Mouse (Mus musculus): ENCODE results near the gene Ulk4. TPM values are rescaled to one million over a fixed set of nuclear protein-coding genes. Genes with fewer than 3 reads are reported as not detected.

Ulk4 gene
- polyA plus RNA-seq, 1 experiment from 2014 or later = 122 TPM

GRCm38 (mm10) chr9:121107101-121107500, 169.9 kb downstream of the Ulk4 start:
- WGBS = 35% methylated on average over 11 of the region's 11 CpGs
- Histone ChIP-seq H3K9me3 (ENCODE audit: low read length) (no peaks in the 10 kb centered on the region), H3K36me3 (ENCODE audit: insufficient read depth, low read length) (no peaks in the 10 kb centered on the region), H3K4me3 (ENCODE audit: low read depth, low read length) (no peak overlapping the region), H3K9ac (replicated peaks; ENCODE audit: low read depth) (no peak overlapping the region), H3K4me1 (ENCODE audit: insufficient read depth, low read depth, low read length) (no peaks in the 10 kb centered on the region), H3K27ac (ENCODE audit: low read length) (no peak overlapping the region), H3K27me3 (replicated peaks; ENCODE audit: insufficient read depth, low read length) (no peaks in the 10 kb centered on the region), H3K4me2 (replicated peaks; ENCODE audit: low read depth, low read length) (no peak overlapping the region)
- no peak for DNase-seq (ENCODE audit: low spot score)
- TF ChIP-seq CTCF (IDR thresholded peaks at IDR 0.05) = no peak
- TF ChIP-seq EP300 (IDR thresholded peaks at IDR 0.05) = no peak
- no peak for ATAC-seq

DNA sequence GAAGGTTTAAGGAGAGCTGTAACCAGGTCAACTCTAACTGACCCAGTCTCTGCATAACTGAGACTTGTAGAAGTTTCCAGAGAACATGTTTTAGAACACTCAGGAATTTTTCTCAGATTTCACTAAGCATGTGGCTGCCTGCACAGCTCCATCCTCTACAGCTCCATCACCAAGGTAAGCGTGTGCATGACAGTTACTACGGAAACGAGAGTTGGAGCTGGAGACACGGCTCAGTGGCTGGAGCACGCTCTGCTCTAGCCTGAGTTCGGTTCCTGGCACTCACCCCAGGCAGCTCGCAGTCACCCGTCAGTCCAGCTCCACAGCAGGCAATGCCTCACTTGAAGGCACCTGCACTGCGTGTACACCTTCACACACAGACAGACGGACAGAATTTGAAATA, 175.5 kb downstream of the Ulk4 start:
- no peak overlapping the region for H3K4me2 ChIP-seq (replicated peaks; ENCODE audit: low read depth, low read length)
- TF ChIP-seq EP300 (IDR thresholded peaks at IDR 0.05) (no peak), CTCF (IDR thresholded peaks at IDR 0.05) (no peak)
- H3K27ac ChIP-seq (ENCODE audit: low read length) = no peak overlapping the region
- no peaks in the 10 kb centered on the region for H3K27me3 ChIP-seq (replicated peaks; ENCODE audit: insufficient read depth, low read length)
- no peaks in the 10 kb centered on the region for H3K4me1 ChIP-seq (ENCODE audit: insufficient read depth, low read depth, low read length)
- H3K4me3 ChIP-seq (ENCODE audit: low read depth, low read length) = no peak overlapping the region
- no peak overlapping the region for H3K9ac ChIP-seq (replicated peaks; ENCODE audit: low read depth)
- no peaks in the 10 kb centered on the region for H3K9me3 ChIP-seq (ENCODE audit: low read length)
- no peaks in the 10 kb centered on the region for H3K36me3 ChIP-seq (ENCODE audit: insufficient read depth, low read length)
- 79% methylated on average over 10 of the region's 10 CpGs for WGBS
- DNase-seq (ENCODE audit: low spot score) (no peak), ATAC-seq (no peak)

DNA sequence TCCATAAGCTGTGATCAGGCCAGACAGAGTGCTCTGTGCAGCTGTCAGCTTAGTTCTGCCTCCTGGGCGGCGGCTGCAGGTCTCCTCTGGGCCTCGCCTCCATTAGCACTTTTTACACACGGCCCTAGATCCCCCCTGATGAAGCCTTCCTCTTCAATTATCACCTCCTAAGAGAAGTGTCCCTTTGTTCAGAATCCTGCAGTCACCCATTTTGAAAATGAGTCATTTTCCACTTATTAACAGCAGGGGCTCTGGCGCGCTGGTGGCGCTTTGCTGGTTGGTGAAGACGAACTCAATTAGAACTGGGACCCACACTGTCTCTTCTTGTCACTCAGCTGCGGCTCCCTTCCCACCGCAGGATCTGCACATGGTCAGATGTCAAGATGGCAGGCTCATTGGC, 177.5 kb downstream of the Ulk4 start:
- H3K9ac ChIP-seq (replicated peaks; ENCODE audit: low read depth) = no peak overlapping the region
- no peaks in the 10 kb centered on the region for H3K4me1 ChIP-seq (ENCODE audit: insufficient read depth, low read depth, low read length)
- H3K27ac ChIP-seq (ENCODE audit: low read length) = no peak overlapping the region
- no peak overlapping the region for H3K4me2 ChIP-seq (replicated peaks; ENCODE audit: low read depth, low read length)
- H3K36me3 ChIP-seq (ENCODE audit: insufficient read depth, low read length) = no peaks in the 10 kb centered on the region
- DNase-seq (ENCODE audit: low spot score) (no peak), ATAC-seq (no peak)
- H3K27me3 ChIP-seq (replicated peaks; ENCODE audit: insufficient read depth, low read length) = no peaks in the 10 kb centered on the region
- 87% methylated on average over 10 of the region's 10 CpGs for WGBS
- no peak overlapping the region for H3K4me3 ChIP-seq (ENCODE audit: low read depth, low read length)
- TF ChIP-seq EP300 (IDR thresholded peaks at IDR 0.05) (no peak), CTCF (IDR thresholded peaks at IDR 0.05) (no peak)
- H3K9me3 ChIP-seq (ENCODE audit: low read length) = no peaks in the 10 kb centered on the region

GRCm38 (mm10) chr9:121093760-121094159, 183.2 kb downstream of the Ulk4 start:
- no peak for TF ChIP-seq EP300 (IDR thresholded peaks at IDR 0.05)
- no peak for TF ChIP-seq CTCF (IDR thresholded peaks at IDR 0.05)
- Histone ChIP-seq H3K9ac (replicated peaks; ENCODE audit: low read depth) (no peak overlapping the region), H3K36me3 (ENCODE audit: insufficient read depth, low read length) (no peaks in the 10 kb centered on the region), H3K27ac (ENCODE audit: low read length) (no peak overlapping the region), H3K9me3 (ENCODE audit: low read length) (no peaks in the 10 kb centered on the region), H3K27me3 (replicated peaks; ENCODE audit: insufficient read depth, low read length) (no peaks in the 10 kb centered on the region), H3K4me2 (replicated peaks; ENCODE audit: low read depth, low read length) (no peak overlapping the region), H3K4me3 (ENCODE audit: low read depth, low read length) (no peak overlapping the region), H3K4me1 (ENCODE audit: insufficient read depth, low read depth, low read length) (no peaks in the 10 kb centered on the region)
- DNase-seq (ENCODE audit: low spot score) (no peak), ATAC-seq (no peak)
- WGBS = 81% methylated on average over 7 of the region's 7 CpGs

GRCm38 (mm10) chr9:121092568-121092967, 184.4 kb downstream of the Ulk4 start:
- H3K9me3 ChIP-seq (ENCODE audit: low read length) = no peaks in the 10 kb centered on the region
- no peaks in the 10 kb centered on the region for H3K36me3 ChIP-seq (ENCODE audit: insufficient read depth, low read length)
- no peak overlapping the region for H3K9ac ChIP-seq (replicated peaks; ENCODE audit: low read depth)
- 78% methylated on average over 5 of the region's 5 CpGs for WGBS
- no peak overlapping the region for H3K4me3 ChIP-seq (ENCODE audit: low read depth, low read length)
- DNase-seq (ENCODE audit: low spot score) = no peak
- no peaks in the 10 kb centered on the region for H3K27me3 ChIP-seq (replicated peaks; ENCODE audit: insufficient read depth, low read length)
- no peak for ATAC-seq
- TF ChIP-seq CTCF (IDR thresholded peaks at IDR 0.05) (peak; percentile 46), EP300 (IDR thresholded peaks at IDR 0.05) (no peak)
- H3K4me1 ChIP-seq (ENCODE audit: insufficient read depth, low read depth, low read length) = no peaks in the 10 kb centered on the region
- no peak overlapping the region for H3K4me2 ChIP-seq (replicated peaks; ENCODE audit: low read depth, low read length)
- H3K27ac ChIP-seq (ENCODE audit: low read length) = no peak overlapping the region

DNA sequence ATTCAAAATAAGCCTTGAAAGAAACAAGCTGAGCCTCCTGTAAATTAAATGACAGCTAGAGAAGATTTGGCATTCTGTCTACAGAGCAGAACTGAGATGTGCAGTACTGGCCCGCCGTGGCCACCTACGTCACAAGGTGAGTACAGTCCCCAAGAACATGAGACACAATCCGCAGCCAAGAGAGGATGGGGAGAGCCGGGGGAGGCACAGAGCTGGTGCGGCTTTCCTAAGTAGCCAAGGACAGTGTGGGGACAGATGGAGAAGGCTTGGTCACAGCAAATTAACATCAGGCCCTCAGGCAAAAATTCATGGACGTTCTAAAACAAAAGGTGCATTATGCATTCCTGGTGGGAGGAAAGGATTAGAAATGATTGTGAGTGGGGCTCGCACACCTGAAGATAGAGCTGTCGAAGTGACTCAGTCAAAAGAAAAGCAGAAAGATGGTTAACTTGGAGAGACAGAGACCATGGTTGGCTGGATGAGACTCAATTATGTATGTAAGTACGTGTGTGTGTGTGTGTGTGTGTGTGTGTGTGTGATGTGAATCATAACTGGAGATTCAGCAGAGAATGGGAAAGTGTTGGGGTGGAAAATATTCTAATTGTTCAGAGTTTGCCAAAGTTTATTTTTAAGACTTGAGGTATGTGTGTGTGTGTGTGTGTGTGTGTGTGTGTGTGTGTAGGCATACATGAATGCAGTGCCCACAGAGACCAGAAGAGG, 185.8 kb downstream of the Ulk4 start:
- H3K4me3 ChIP-seq (ENCODE audit: low read depth, low read length) = no peak overlapping the region
- H3K4me2 ChIP-seq (replicated peaks; ENCODE audit: low read depth, low read length) = no peak overlapping the region
- WGBS = 61% methylated on average over 10 of the region's 10 CpGs
- H3K27me3 ChIP-seq (replicated peaks; ENCODE audit: insufficient read depth, low read length) = no peaks in the 10 kb centered on the region
- H3K4me1 ChIP-seq (ENCODE audit: insufficient read depth, low read depth, low read length) = no peaks in the 10 kb centered on the region
- H3K9ac ChIP-seq (replicated peaks; ENCODE audit: low read depth) = no peak overlapping the region
- DNase-seq (ENCODE audit: low spot score) (no peak), ATAC-seq (no peak)
- no peak overlapping the region for H3K27ac ChIP-seq (ENCODE audit: low read length)
- TF ChIP-seq EP300 (IDR thresholded peaks at IDR 0.05) = no peak
- no peak for TF ChIP-seq CTCF (IDR thresholded peaks at IDR 0.05)
- H3K9me3 ChIP-seq (ENCODE audit: low read length) = no peaks in the 10 kb centered on the region
- no peaks in the 10 kb centered on the region for H3K36me3 ChIP-seq (ENCODE audit: insufficient read depth, low read length)

Measured in lung, postnatal 0 days (tissue).